Mouse (Mus musculus) embryonic facial prominence, embryonic 13.5 days (tissue): ENCODE measurements at regions not wholly inside any gene's neighbourhood (a gene's known extent, or its start where the extent isn't known, plus 50 kb on each side); places are given as distances from the start of the nearest gene placed in this dataset.

Experiments
- ATAC-seq: fragments of 200-750 bp; cut with Nextera tagmentation; 2 replicates; pipeline ENCODE4 v1.8.0; 2017; ENCODE audit warnings: low read depth; ENCODE audit not compliant: insufficient number of reproducible peaks, insufficient read depth, low FRiP score, low TSS enrichment
- H3K27ac ChIP-seq: fragments of 300-500 bp; sonication (generic); 2 replicates; pipeline ENCODE4 v1.5.1; 2015; ENCODE audit warnings: moderate library complexity, mild to moderate bottlenecking, inconsistent platforms
- H3K27me3 ChIP-seq: fragments of 300-500 bp; sonication (generic); 2 replicates; pipeline ENCODE4 v1.6.1; 2015; ENCODE audit warnings: mild to moderate bottlenecking, inconsistent platforms
- H3K36me3 ChIP-seq: fragments of 300-500 bp; sonication (generic); 2 replicates; pipeline ENCODE4 v1.6.1; 2015; ENCODE audit warnings: mild to moderate bottlenecking, inconsistent platforms
- H3K4me1 ChIP-seq: fragments of 300-500 bp; sonication (generic); 2 replicates; pipeline ENCODE4 v1.6.1; 2015; ENCODE audit warnings: inconsistent platforms
- H3K4me2 ChIP-seq: fragments of 300-500 bp; sonication (generic); 2 replicates; pipeline ENCODE4 v1.6.1; 2015; ENCODE audit warnings: moderate library complexity, mild to moderate bottlenecking, inconsistent platforms
- H3K4me3 ChIP-seq: fragments of 300-500 bp; sonication (generic); 2 replicates; pipeline ENCODE4 v1.5.1; 2015; ENCODE audit warnings: mild to moderate bottlenecking, inconsistent platforms
- H3K9ac ChIP-seq: fragments of 300-500 bp; sonication (generic); 2 replicates; pipeline ENCODE4 v1.6.1; 2015; ENCODE audit warnings: mild to moderate bottlenecking, inconsistent platforms
- H3K9me3 ChIP-seq: fragments of 300-500 bp; sonication (generic); 2 replicates; pipeline ENCODE4 v1.6.1; 2016; ENCODE audit warnings: inconsistent platforms
- WGBS: fragments of 180-500 bp; shearing (Covaris S2); methylation state at CpG from one replicate; pipeline ENCODE4 v1.1.7; 2015; ENCODE audit warnings: mixed read lengths; 5-methylcytosine and 5-hydroxymethylcytosine counted together

GRCm38 (mm10) chr15:6934564-6934980, 59.8 kb upstream of the Osmr start:
- H3K4me3 ChIP-seq: no peak overlapping the region
- no peaks in the 10 kb centered on the region for H3K4me1 ChIP-seq
- no peak overlapping the region for H3K27ac ChIP-seq
- 69% methylated on average over 4 of the region's 4 CpGs for WGBS
- no peak overlapping the region for H3K9ac ChIP-seq
- no peaks in the 10 kb centered on the region for H3K36me3 ChIP-seq
- H3K27me3 ChIP-seq: no peaks in the 10 kb centered on the region
- H3K4me2 ChIP-seq: no peak overlapping the region
- H3K9me3 ChIP-seq: no peaks in the 10 kb centered on the region
- ATAC-seq: no peak

GRCm38 (mm10) chr15:6941491-6941890, 66.7 kb upstream of the Osmr start:
- no peaks in the 10 kb centered on the region for H3K27me3 ChIP-seq
- 80% methylated on average over 4 of the region's 4 CpGs for WGBS
- no peak overlapping the region for H3K27ac ChIP-seq
- no peak overlapping the region for H3K4me2 ChIP-seq
- no peak overlapping the region for H3K9ac ChIP-seq
- no peak for ATAC-seq
- no peaks in the 10 kb centered on the region for H3K36me3 ChIP-seq
- no peak overlapping the region for H3K4me3 ChIP-seq
- no peaks in the 10 kb centered on the region for H3K4me1 ChIP-seq
- H3K9me3 ChIP-seq: no peaks in the 10 kb centered on the region

- Histone ChIP-seq H3K27me3 (no peaks in the 10 kb centered on the region), H3K9ac (no peak overlapping the region), H3K4me3 (no peak overlapping the region), H3K4me1 (peaks cover 17% of the 10 kb centered on the region), H3K27ac (no peak overlapping the region), H3K36me3 (no peaks in the 10 kb centered on the region), H3K4me2 (no peak overlapping the region), H3K9me3 (no peaks in the 10 kb centered on the region)
- no peak for ATAC-seq
- WGBS: 73% methylated on average over 5 of the region's 5 CpGs
These were observed 74.5 kb upstream of the Osmr start for GRCm38 (mm10) chr15:6949236-6949635.

- WGBS: 98% methylated on average over 1 of the region's 1 CpGs
- no peak for ATAC-seq
- H3K9me3 ChIP-seq: no peaks in the 10 kb centered on the region
- H3K27me3 ChIP-seq: no peaks in the 10 kb centered on the region
- H3K36me3 ChIP-seq: no peaks in the 10 kb centered on the region
- no peak overlapping the region for H3K4me3 ChIP-seq
- H3K9ac ChIP-seq: no peak overlapping the region
- no peak overlapping the region for H3K27ac ChIP-seq
- no peak overlapping the region for H3K4me2 ChIP-seq
- H3K4me1 ChIP-seq: peaks cover 21% of the 10 kb centered on the region
These were observed 74.9 kb upstream of the Osmr start for GRCm38 (mm10) chr15:6949686-6950085.

- ATAC-seq: no peak
- Histone ChIP-seq H3K9me3 (no peaks in the 10 kb centered on the region), H3K27ac (no peak overlapping the region), H3K4me1 (peaks cover 21% of the 10 kb centered on the region), H3K36me3 (no peaks in the 10 kb centered on the region), H3K4me2 (no peak overlapping the region), H3K27me3 (no peaks in the 10 kb centered on the region), H3K4me3 (no peak overlapping the region), H3K9ac (no peak overlapping the region)
- WGBS: 91% methylated on average over 8 of the region's 8 CpGs
These were observed 75.7 kb upstream of the Osmr start for GRCm38 (mm10) chr15:6950503-6950902.

- ATAC-seq: peak; percentile 20; the same call in 1 of the 2 replicates
- Histone ChIP-seq H3K36me3 (no peaks in the 10 kb centered on the region), H3K4me3 (no peak overlapping the region), H3K27me3 (no peaks in the 10 kb centered on the region), H3K4me2 (no peak overlapping the region; the same call in 1 of the 2 replicates), H3K9me3 (no peaks in the 10 kb centered on the region), H3K4me1 (peaks cover 21% of the 10 kb centered on the region), H3K9ac (no peak overlapping the region), H3K27ac (peak overlapping the region; percentile 48)
- 15% methylated on average over 7 of the region's 7 CpGs for WGBS
These were observed 78.8 kb upstream of the Osmr start for GRCm38 (mm10) chr15:6953556-6953955.

GRCm38 (mm10) chr15:6953970-6954791, 79.4 kb upstream of the Osmr start:
- ATAC-seq: no peak
- 62% methylated on average over 9 of the region's 9 CpGs for WGBS

GRCm38 (mm10) chr15:6959911-6960310, 85.1 kb upstream of the Osmr start:
- no peak for ATAC-seq
- Histone ChIP-seq H3K27me3 (no peaks in the 10 kb centered on the region), H3K27ac (no peak overlapping the region), H3K4me1 (peaks cover 13% of the 10 kb centered on the region), H3K9ac (no peak overlapping the region), H3K9me3 (no peaks in the 10 kb centered on the region), H3K36me3 (no peaks in the 10 kb centered on the region), H3K4me2 (no peak overlapping the region), H3K4me3 (no peak overlapping the region)
- 76% methylated on average over 8 of the region's 8 CpGs for WGBS

More at GRCm38 (mm10) chr15:6953970-6954791, 79.4 kb upstream of the Osmr start:
- H3K4me3 ChIP-seq: no peak overlapping the region
- H3K4me1 ChIP-seq: peaks cover 21% of the 10 kb centered on the region
- peak overlapping the region; percentile 48; the same call in 1 of the 2 replicates for H3K27ac ChIP-seq
- H3K9me3 ChIP-seq: no peaks in the 10 kb centered on the region
- H3K4me2 ChIP-seq: no peak overlapping the region
- H3K36me3 ChIP-seq: no peaks in the 10 kb centered on the region
- no peaks in the 10 kb centered on the region for H3K27me3 ChIP-seq
- no peak overlapping the region for H3K9ac ChIP-seq

GRCm38 (mm10) chr15:6960753-6961746, 86.3 kb upstream of the Osmr start:
- H3K4me1 ChIP-seq: peaks cover 13% of the 10 kb centered on the region

GRCm38 (mm10) chr15:6964635-6965034, 89.9 kb upstream of the Osmr start:
- no peaks in the 10 kb centered on the region for H3K36me3 ChIP-seq
- ATAC-seq: no peak
- no peaks in the 10 kb centered on the region for H3K27me3 ChIP-seq
- H3K4me2 ChIP-seq: no peak overlapping the region
- no peak overlapping the region for H3K27ac ChIP-seq
- H3K9me3 ChIP-seq: no peaks in the 10 kb centered on the region
- no peak overlapping the region for H3K4me3 ChIP-seq
- peaks cover 13% of the 10 kb centered on the region for H3K4me1 ChIP-seq
- WGBS: 88% methylated on average over 4 of the region's 4 CpGs
- no peak overlapping the region for H3K9ac ChIP-seq

More at GRCm38 (mm10) chr15:6960753-6961746, 86.3 kb upstream of the Osmr start:
- H3K27me3 ChIP-seq: no peaks in the 10 kb centered on the region
- H3K4me3 ChIP-seq: no peak overlapping the region
- peak overlapping the region; percentile 57 for H3K27ac ChIP-seq
- ATAC-seq: no peak
- 74% methylated on average over 11 of the region's 11 CpGs for WGBS
- H3K36me3 ChIP-seq: no peaks in the 10 kb centered on the region
- H3K4me2 ChIP-seq: no peak overlapping the region
- H3K9me3 ChIP-seq: no peaks in the 10 kb centered on the region
- H3K9ac ChIP-seq: no peak overlapping the region

GRCm38 (mm10) chr15:6965446-6965845, 90.7 kb upstream of the Osmr start:
- Histone ChIP-seq H3K9ac (no peak overlapping the region), H3K27me3 (no peaks in the 10 kb centered on the region), H3K27ac (no peak overlapping the region), H3K4me3 (no peak overlapping the region), H3K4me2 (no peak overlapping the region), H3K4me1 (peaks cover 13% of the 10 kb centered on the region), H3K36me3 (no peaks in the 10 kb centered on the region), H3K9me3 (no peaks in the 10 kb centered on the region)
- WGBS: 77% methylated on average over 4 of the region's 4 CpGs
- ATAC-seq: no peak
